Mouse (Mus musculus) forebrain, embryonic 13.5 days (tissue): ENCODE measurements around the gene Dffa. TPM values are rescaled to one million over a fixed set of nuclear protein-coding genes. Genes with fewer than 3 reads are reported as not detected.

Experiments
- ATAC-seq: fragments of 200-750 bp; cut with Nextera tagmentation; 2 replicates; pipeline ENCODE4 v1.8.0; 2017
- H3K27ac ChIP-seq: fragments of 300-500 bp; sonication (generic); 2 replicates; pipeline ENCODE4 v1.5.1; 2015; ENCODE audit warnings: inconsistent platforms, mild to moderate bottlenecking, moderate library complexity
- H3K27me3 ChIP-seq: fragments of 300-500 bp; sonication (generic); 2 replicates; pipeline ENCODE4 v1.6.1; 2015; ENCODE audit warnings: mild to moderate bottlenecking, inconsistent platforms
- H3K36me3 ChIP-seq: fragments of 300-500 bp; sonication (generic); 2 replicates; pipeline ENCODE4 v1.6.1; 2015; ENCODE audit warnings: mild to moderate bottlenecking, inconsistent platforms; ENCODE audit not compliant: poor library complexity, severe bottlenecking
- H3K4me1 ChIP-seq: fragments of 300-500 bp; sonication (generic); 2 replicates; pipeline ENCODE4 v1.6.1; 2015; ENCODE audit warnings: inconsistent platforms
- H3K4me2 ChIP-seq: fragments of 300-500 bp; sonication (generic); 2 replicates; pipeline ENCODE4 v1.6.1; 2015; ENCODE audit warnings: inconsistent platforms, mild to moderate bottlenecking, moderate library complexity
- H3K4me3 ChIP-seq: fragments of 300-500 bp; sonication (generic); 2 replicates; pipeline ENCODE4 v1.5.1; 2015; ENCODE audit warnings: mild to moderate bottlenecking, inconsistent platforms
- H3K9ac ChIP-seq: fragments of 300-500 bp; sonication (generic); 2 replicates; pipeline ENCODE4 v1.6.1; 2015; ENCODE audit warnings: mild to moderate bottlenecking, inconsistent platforms
- H3K9me3 ChIP-seq: fragments of 300-500 bp; sonication (generic); replicated peaks from 2 replicates; pipeline ENCODE4 v1.6.1; 2016; ENCODE audit warnings: inconsistent platforms
- WGBS: fragments of 180-500 bp; shearing (Covaris S2); methylation state at CpG from one replicate; pipeline ENCODE4 v1.1.7; 2015; 5-methylcytosine and 5-hydroxymethylcytosine counted together
- polyA plus RNA-seq: library from polyadenylated mRNA; unstranded; fragments of >200 nt; fragmentation: Nextera tagmentation; extraction: Ambion mirVana; gene quantifications from 2 replicates; pipeline ENCODE4 v1.2.1, GENCODE M21; 2015

The Dffa gene
- polyA plus RNA-seq, 1 experiment from 2014 or later = 24.4 TPM

- H3K4me3 ChIP-seq = no peak overlapping the region
- peak; percentile 53; the same call in 1 of the 2 replicates for ATAC-seq
- H3K4me1 ChIP-seq = peaks cover 52% of the 10 kb centered on the region
- H3K27ac ChIP-seq = no peak overlapping the region
- WGBS = 80% methylated on average over 22 of the region's 22 CpGs
- H3K4me2 ChIP-seq = no peak overlapping the region
- H3K27me3 ChIP-seq = peaks cover 5% of the 10 kb centered on the region; the same call in 1 of the 2 replicates
- H3K9me3 ChIP-seq = no peaks in the 10 kb centered on the region
- peaks cover 5% of the 10 kb centered on the region for H3K36me3 ChIP-seq
- H3K9ac ChIP-seq = no peak overlapping the region
Observed at GRCm38 (mm10) chr4:149066672-149067551, 37.0 kb upstream of the Dffa start.

DNA sequence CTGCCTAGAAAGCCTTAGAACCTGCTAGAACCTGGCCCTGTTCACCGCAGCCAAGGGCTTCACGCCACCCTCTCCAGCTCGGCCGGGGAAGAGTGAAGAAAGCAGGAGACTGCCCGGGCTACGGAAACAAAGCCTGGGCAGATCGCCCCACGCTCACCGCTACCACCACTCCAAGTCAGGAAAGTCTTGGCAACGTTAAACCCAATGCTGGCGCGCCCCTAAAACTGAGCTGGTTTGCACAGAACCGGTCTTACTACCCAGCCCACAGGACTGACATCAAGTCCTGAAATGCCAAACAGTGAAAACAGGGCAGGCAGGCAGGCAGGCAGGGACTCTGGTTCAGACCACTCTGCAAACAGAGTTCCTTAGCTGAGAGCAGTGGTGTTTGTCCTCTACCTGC lies 28.9 kb upstream of the Dffa start:
- Histone ChIP-seq H3K4me1 (peaks cover 16% of the 10 kb centered on the region), H3K27ac (no peak overlapping the region), H3K4me2 (no peak overlapping the region), H3K27me3 (no peaks in the 10 kb centered on the region), H3K9ac (no peak overlapping the region), H3K4me3 (no peak overlapping the region), H3K9me3 (no peaks in the 10 kb centered on the region), H3K36me3 (peaks cover 20% of the 10 kb centered on the region)
- WGBS = 92% methylated on average over 13 of the region's 13 CpGs
- no peak for ATAC-seq

GRCm38 (mm10) chr4:149075871-149076575 lies 27.9 kb upstream of the Dffa start:
- no peak overlapping the region for H3K4me3 ChIP-seq
- H3K27ac ChIP-seq = no peak overlapping the region
- no peaks in the 10 kb centered on the region for H3K9me3 ChIP-seq
- ATAC-seq = peak; percentile 85
- no peaks in the 10 kb centered on the region for H3K27me3 ChIP-seq
- H3K36me3 ChIP-seq = peaks cover 20% of the 10 kb centered on the region
- peaks cover 11% of the 10 kb centered on the region; the same call in 1 of the 2 replicates for H3K4me1 ChIP-seq
- H3K9ac ChIP-seq = no peak overlapping the region
- 24% methylated on average over 10 of the region's 10 CpGs for WGBS
- no peak overlapping the region for H3K4me2 ChIP-seq

DNA sequence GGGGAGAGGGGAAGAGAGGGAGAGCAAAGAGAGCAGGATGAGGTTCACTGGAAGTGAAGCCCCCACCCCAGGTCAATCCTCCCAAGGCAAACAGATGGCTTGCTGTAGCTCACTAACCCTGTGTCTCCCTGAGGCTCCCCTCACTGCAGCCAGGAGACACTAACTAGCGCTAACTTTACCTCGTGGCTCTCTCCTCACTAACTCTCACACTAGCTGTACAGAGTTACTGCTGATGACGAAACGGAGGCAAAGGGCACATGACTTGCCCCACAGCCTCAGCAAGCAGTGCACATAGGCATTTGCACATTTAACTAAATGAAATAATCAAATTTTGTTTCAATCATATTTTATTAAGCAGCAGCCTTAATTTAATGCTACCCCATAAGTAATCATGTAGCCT lies 25.7 kb upstream of the Dffa start:
- ATAC-seq = no peak
- Histone ChIP-seq H3K9ac (no peak overlapping the region), H3K4me1 (peaks cover 19% of the 10 kb centered on the region), H3K36me3 (peaks cover 9% of the 10 kb centered on the region; the same call in 1 of the 2 replicates), H3K27ac (no peak overlapping the region), H3K4me2 (no peak overlapping the region), H3K27me3 (no peaks in the 10 kb centered on the region), H3K4me3 (no peak overlapping the region), H3K9me3 (no peaks in the 10 kb centered on the region)
- WGBS = 75% methylated on average over 4 of the region's 4 CpGs

GRCm38 (mm10) chr4:149079629-149080028 lies 24.3 kb upstream of the Dffa start:
- ATAC-seq = no peak
- H3K27ac ChIP-seq = no peak overlapping the region
- H3K9ac ChIP-seq = no peak overlapping the region
- no peaks in the 10 kb centered on the region for H3K9me3 ChIP-seq
- H3K4me2 ChIP-seq = no peak overlapping the region
- no peak overlapping the region for H3K4me3 ChIP-seq
- WGBS = 91% methylated on average over 6 of the region's 6 CpGs
- H3K27me3 ChIP-seq = no peaks in the 10 kb centered on the region
- H3K36me3 ChIP-seq = peaks cover 7% of the 10 kb centered on the region; the same call in 1 of the 2 replicates
- peaks cover 19% of the 10 kb centered on the region for H3K4me1 ChIP-seq

GRCm38 (mm10) chr4:149080111-149080510 lies 23.8 kb upstream of the Dffa start:
- ATAC-seq = no peak
- Histone ChIP-seq H3K4me3 (no peak overlapping the region), H3K4me1 (peaks cover 19% of the 10 kb centered on the region), H3K9me3 (no peaks in the 10 kb centered on the region), H3K9ac (no peak overlapping the region), H3K36me3 (peaks cover 3% of the 10 kb centered on the region; the same call in 1 of the 2 replicates), H3K4me2 (no peak overlapping the region), H3K27me3 (no peaks in the 10 kb centered on the region), H3K27ac (no peak overlapping the region)
- 95% methylated on average over 8 of the region's 8 CpGs for WGBS

- Histone ChIP-seq H3K27me3 (no peaks in the 10 kb centered on the region), H3K36me3 (no peaks in the 10 kb centered on the region), H3K4me2 (no peak overlapping the region), H3K4me3 (no peak overlapping the region), H3K9ac (0 out of 2 replicates have a peak overlapping the region, but pooled peaks have one; percentile 21), H3K4me1 (peaks cover 10% of the 10 kb centered on the region), H3K27ac (no peak overlapping the region), H3K9me3 (no peaks in the 10 kb centered on the region)
- no peak for ATAC-seq
- WGBS = 67% methylated on average over 17 of the region's 17 CpGs
Observed at GRCm38 (mm10) chr4:149081528-149081927, 22.4 kb upstream of the Dffa start.

DNA sequence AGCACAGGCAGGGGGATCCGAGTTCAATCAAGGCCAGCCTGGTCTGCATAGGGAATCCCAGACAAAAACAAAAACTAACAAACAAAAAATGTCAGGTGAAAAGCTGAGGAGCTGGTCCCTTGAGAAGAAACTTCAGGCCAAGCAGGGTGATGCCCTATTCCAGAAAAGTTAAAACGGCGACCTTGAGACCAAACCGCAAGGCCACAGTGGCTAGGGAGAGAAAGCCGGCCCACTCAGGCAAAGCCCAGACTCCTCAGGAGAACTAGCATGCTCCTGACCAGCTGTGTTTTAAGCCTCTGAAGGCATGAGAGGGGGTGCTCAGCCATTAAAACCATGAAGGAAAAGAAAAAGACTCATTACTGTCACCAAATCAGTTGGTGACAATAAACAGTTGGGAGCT lies 18.6 kb upstream of the Dffa start:
- peaks cover 9% of the 10 kb centered on the region for H3K4me1 ChIP-seq
- H3K36me3 ChIP-seq = no peaks in the 10 kb centered on the region
- H3K4me2 ChIP-seq = no peak overlapping the region
- H3K27ac ChIP-seq = no peak overlapping the region
- ATAC-seq = no peak
- H3K9ac ChIP-seq = no peak overlapping the region
- no peaks in the 10 kb centered on the region for H3K9me3 ChIP-seq
- WGBS = 79% methylated on average over 5 of the region's 5 CpGs
- no peak overlapping the region for H3K4me3 ChIP-seq
- no peaks in the 10 kb centered on the region for H3K27me3 ChIP-seq

DNA sequence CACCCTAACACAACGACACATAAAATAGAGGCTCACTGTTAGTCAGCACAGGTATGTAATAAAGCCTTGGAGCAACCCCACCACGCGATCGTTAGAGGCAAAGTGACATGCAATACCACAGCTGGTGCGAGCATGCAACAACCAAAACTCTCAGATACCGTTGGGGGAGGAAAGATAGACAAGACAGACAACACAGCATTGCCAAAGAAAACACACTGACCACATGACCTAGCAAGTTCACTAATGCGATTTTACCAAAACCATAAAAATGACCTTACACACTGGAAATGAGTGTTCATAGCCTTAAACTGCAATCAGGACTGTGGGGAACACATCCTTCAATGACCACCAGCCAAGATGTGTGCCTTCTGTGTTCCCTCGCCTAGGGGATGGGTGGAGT lies 12.6 kb upstream of the Dffa start:
- Histone ChIP-seq H3K27ac (no peak overlapping the region), H3K36me3 (peaks cover 15% of the 10 kb centered on the region; the same call in 1 of the 2 replicates), H3K4me2 (no peak overlapping the region), H3K4me1 (no peaks in the 10 kb centered on the region), H3K4me3 (no peak overlapping the region), H3K9ac (no peak overlapping the region), H3K27me3 (no peaks in the 10 kb centered on the region), H3K9me3 (no peaks in the 10 kb centered on the region)
- no peak for ATAC-seq
- 85% methylated on average over 8 of the region's 8 CpGs for WGBS

- Histone ChIP-seq H3K9me3 (no peaks in the 10 kb centered on the region), H3K9ac (peak overlapping the region; percentile 94; the same call in 1 of the 2 replicates), H3K4me2 (peak overlapping the region; percentile 96), H3K4me3 (peak overlapping the region; percentile 99), H3K27me3 (no peaks in the 10 kb centered on the region), H3K36me3 (peaks cover 5% of the 10 kb centered on the region; the same call in 1 of the 2 replicates), H3K4me1 (peaks cover 15% of the 10 kb centered on the region), H3K27ac (no peak overlapping the region)
- ATAC-seq = no peak
- WGBS = 91% methylated on average over 3 of the region's 3 CpGs
Observed at GRCm38 (mm10) chr4:149097956-149098355, 6.0 kb upstream of the Dffa start.

DNA sequence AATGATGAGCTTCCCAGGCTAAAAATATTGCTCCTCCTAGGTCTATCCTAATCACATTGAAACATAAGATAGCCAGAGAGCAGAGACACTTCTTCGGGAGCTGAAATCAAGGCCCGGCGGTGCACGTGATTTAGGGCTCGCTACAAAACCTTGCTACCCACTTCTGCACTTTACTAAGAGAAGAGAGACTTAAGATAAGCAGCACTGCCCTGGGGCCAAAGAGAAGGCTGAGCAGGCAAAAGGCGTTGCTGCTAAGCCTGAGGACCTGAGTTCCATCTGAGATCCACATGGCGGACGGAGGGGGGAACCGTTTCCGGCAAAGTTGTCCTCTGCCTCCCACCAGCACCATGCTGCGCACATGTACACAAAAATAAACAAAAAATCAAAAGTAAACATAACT lies 5.4 kb upstream of the Dffa start:
- H3K4me3 ChIP-seq = peak overlapping the region; percentile 99
- no peak for ATAC-seq
- no peak overlapping the region for H3K27ac ChIP-seq
- H3K9me3 ChIP-seq = no peaks in the 10 kb centered on the region
- H3K36me3 ChIP-seq = no peaks in the 10 kb centered on the region
- 22% methylated on average over 11 of the region's 11 CpGs for WGBS
- H3K4me1 ChIP-seq = peaks cover 15% of the 10 kb centered on the region
- H3K4me2 ChIP-seq = peak overlapping the region; percentile 96
- peak overlapping the region; percentile 94 for H3K9ac ChIP-seq
- H3K27me3 ChIP-seq = no peaks in the 10 kb centered on the region

DNA sequence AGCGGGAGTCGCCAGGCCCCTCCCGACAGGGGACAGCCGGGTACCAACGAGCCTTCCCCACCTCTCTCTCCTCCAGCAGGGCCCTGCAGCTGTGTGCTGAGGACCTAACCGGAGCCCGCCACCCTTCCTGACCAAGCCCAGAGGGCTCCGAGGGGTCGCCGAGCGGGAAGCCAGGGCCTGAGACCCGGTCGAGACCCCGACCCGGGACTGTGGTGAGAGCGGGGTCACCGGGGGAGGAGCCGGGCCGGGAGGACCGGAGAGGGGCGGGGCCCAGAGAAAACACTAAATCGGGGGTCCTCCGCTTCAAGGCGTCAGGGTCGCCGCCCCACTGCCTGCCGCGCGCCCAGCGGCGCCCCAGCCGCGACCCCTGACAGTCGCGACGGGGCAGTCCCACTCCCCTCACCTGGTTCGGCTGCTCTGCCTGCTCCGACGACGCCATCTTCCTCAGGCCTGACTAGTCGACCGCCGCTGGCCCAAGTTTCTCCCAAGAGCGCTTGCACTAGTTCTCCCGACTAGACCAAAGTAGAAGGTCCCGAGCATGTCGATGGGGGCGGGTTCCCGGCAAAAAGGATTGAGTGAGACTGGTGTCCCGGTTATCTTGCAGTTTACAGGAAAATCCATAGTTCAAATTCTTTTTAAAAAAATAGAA lies 4.5 kb upstream of the Dffa start, which contains the start of gene Pex14:
Gene Pex14, minus strand, starts transcription at position 508 of the 649 bp plus-strand sequence.
- H3K36me3 ChIP-seq = no peaks in the 10 kb centered on the region
- H3K27ac ChIP-seq = no peak within 1 kb of the TSS
- under 1% methylated on average over 50 of the region's 50 CpGs for WGBS
- H3K4me1 ChIP-seq = peaks cover 17% of the 10 kb centered on the region
- ATAC-seq = peak; percentile 83
- H3K27me3 ChIP-seq = no peaks in the 10 kb centered on the region
- H3K4me2 ChIP-seq = peak within 1 kb of the TSS; percentile 96
- peak within 1 kb of the TSS; percentile 94 for H3K9ac ChIP-seq
- no peaks in the 10 kb centered on the region for H3K9me3 ChIP-seq
- H3K4me3 ChIP-seq = peak within 1 kb of the TSS; percentile 99
